Mouse (Mus musculus): ENCODE data around the gene Ddx17. TPM values are rescaled to one million over a fixed set of nuclear protein-coding genes. Genes with fewer than 3 reads are reported as not detected.

Ddx17 gene
- polyA plus RNA-seq (2017; shearing (Covaris generic)), result 10 to 100 TPM; 37.2 to 40.4 TPM

GRCm38 (mm10) chr15:79546410-79547288, at the start of gene Ddx17:
TSS of gene Ddx17 (minus strand) at chr15:79546741.

GRCm38 (mm10) chr15:79516171-79517096, 30.1 kb downstream of the Ddx17 start, which contains the start of gene Kdelr3:
TSS of gene Kdelr3 (plus strand) at chr15:79516411.

DNA sequence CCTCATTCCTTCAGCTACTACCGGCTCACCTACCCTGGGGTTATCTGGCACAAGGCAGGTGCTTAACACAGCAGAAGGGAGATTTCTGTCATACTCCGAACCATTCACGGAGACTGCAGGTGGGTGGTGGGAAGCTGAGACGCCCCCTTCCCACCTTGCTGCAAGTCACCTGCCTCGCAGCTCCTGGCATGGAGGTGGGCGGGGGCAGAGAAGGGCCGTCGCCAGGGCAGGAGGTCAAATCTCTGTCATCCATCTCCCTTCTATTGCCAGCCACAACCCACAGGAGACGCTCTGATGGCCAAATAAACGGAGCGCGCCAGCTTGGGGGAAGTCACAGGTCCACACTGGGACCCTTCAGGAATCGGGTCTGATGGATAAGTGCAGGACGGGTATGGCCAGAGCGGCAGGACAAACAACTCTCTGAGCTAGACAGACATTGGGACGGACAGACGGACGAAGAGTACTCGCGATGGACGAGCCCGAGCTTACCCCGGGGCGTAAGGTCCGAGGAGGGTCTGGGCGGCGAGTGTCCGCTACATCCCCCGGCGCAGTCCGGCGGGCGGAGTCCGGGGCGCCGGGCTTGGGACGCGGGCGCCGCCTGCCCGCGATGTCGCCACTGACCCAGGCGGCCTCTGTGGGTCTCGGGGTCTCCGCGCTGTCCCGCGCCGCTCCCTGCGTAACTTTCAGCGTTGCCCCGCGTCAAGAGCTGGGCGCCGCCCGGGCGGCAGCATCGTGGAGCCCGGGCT, 41.7 kb downstream of the Ddx17 start, which contains the start of gene Kcnj4:
TSS of gene Kcnj4 (minus strand) at position 535 of the 746 bp plus-strand sequence.

Other genes starting within 250 kb of the Ddx17 start
- 10 to 100 TPM; 13.3 to 19.2 TPM for gene Pla2g6, start 218.4 kb downstream of the Ddx17 start, polyA plus RNA-seq (2017; shearing (Covaris generic))
- 1 to 10 TPM in 1 of 2 experiments, under 1 TPM in 1; 0.87 to 1.5 TPM for gene Maff, start 200.1 kb downstream of the Ddx17 start, polyA plus RNA-seq (2017; shearing (Covaris generic))
- gene Tmem184b, start 143.2 kb downstream of the Ddx17 start, polyA plus RNA-seq (2017; shearing (Covaris generic)), result 10 to 100 TPM; 39.3 to 62.0 TPM
- gene Csnk1e, start 91.2 kb downstream of the Ddx17 start, polyA plus RNA-seq (2017; shearing (Covaris generic)), result 10 to 100 TPM; 20.4 to 23.3 TPM
- gene Kcnj4, start 41.5 kb downstream of the Ddx17 start, polyA plus RNA-seq (2017; shearing (Covaris generic)), result under 1 TPM in 1 of 2 experiments, not detected in 1; 0.34 TPM
- under 1 TPM in 1 of 2 experiments, not detected in 1; 0.95 TPM for gene Kdelr3, start 30.3 kb downstream of the Ddx17 start, polyA plus RNA-seq (2017; shearing (Covaris generic))
- under 1 TPM in 1 of 2 experiments, not detected in 1; 0.29 TPM for gene Dmc1, start 58.4 kb upstream of the Ddx17 start, polyA plus RNA-seq (2017; shearing (Covaris generic))
- gene Fam227a, start 112.2 kb upstream of the Ddx17 start, polyA plus RNA-seq (2017; shearing (Covaris generic)), result 1 to 10 TPM in 1 of 2 experiments, under 1 TPM in 1; 0.48 to 3.5 TPM
- 10 to 100 TPM; 15.7 to 20.6 TPM for gene Cby1, start 112.5 kb upstream of the Ddx17 start, polyA plus RNA-seq (2017; shearing (Covaris generic))
- gene Tomm22, start 124.1 kb upstream of the Ddx17 start, polyA plus RNA-seq (2017; shearing (Covaris generic)), result 100 to 1,000 TPM; 195 to 206 TPM
- gene Josd1, start 141.2 kb upstream of the Ddx17 start, polyA plus RNA-seq (2017; shearing (Covaris generic)), result 10 to 100 TPM; 27.7 to 29.4 TPM
- gene Gtpbp1, start 144.1 kb upstream of the Ddx17 start, polyA plus RNA-seq (2017; shearing (Covaris generic)), result 100 to 1,000 TPM; 101 to 125 TPM
- 10 to 100 TPM; 30.0 to 67.5 TPM for gene Sun2, start 195.8 kb upstream of the Ddx17 start, polyA plus RNA-seq (2017; shearing (Covaris generic))
- gene Dnal4, start 231.1 kb upstream of the Ddx17 start, polyA plus RNA-seq (2017; shearing (Covaris generic)), result 10 to 100 TPM; 10.8 to 15.2 TPM

All from inflammation-experienced regulatory T-cells (primary cell).